Mouse (Mus musculus) 416B (cell line): ENCODE data around the gene D430019H16Rik.

ENCODE experiments used
- DNase-seq: peaks from one replicate; pipeline ENCODE4 v3.0.0; 2011; ENCODE audit warnings: low read depth

D430019H16Rik gene

GRCm38 (mm10) chr12:105537162-105537561, 83.5 kb downstream of the D430019H16Rik start:
- no peak for DNase-seq

DNA sequence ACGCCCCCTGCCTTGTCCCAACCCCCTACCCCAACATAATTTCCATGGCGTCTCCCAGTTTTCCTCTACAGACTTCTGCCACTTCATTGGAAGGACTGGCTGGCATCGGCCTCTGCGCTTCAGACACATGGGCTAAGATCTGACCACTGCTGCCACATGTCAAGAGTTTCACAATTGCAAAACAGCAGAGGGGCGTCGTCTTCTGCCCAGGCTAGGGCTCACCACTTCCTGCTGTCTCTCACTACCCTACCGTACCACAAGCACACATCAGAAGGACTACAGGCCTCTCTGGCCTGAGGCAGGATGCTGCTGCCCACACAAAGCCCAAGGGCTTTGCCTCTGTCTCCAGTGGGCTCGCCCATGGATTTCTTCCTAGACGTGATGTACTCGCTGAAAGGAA, 86.0 kb downstream of the D430019H16Rik start:
- DNase-seq: peak; percentile 10

DNA sequence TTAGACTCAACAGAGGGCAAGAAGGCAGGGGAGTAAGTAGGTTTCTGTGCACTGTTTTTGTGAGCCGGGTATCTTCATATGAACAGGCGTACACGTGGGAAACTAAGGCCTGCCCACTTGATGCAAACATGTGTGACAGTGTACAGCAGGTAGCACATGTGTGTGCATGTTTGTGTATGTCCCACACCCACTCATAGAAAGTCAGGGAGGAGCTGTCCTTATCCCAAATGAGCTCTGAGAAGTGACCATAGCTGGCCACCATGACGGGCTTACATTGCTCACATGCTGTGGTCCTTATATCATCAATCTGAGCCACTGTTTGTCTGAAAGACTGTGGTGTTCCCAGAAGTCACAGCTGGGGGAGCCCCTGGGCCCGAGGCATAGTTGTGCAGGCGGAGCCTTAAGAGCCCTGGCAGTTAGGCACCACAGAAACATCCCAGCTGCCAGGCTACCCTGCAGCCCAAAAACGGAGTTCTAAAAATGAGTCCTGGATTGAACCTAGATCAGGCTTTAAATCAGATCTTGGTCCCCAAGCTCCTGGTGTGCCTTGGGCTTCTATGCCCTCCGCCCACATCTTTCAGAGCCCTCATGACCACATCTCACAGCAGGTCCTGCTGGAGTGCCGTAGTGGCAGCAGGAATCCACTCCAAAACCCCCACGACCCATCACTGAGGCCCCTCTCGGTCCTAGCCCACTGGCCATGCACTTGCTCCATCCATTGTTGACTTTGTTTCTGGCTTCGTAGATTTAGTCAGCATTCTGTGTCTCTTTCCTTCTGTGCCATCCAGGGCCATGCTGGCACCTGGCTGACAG, 88.1 kb downstream of the D430019H16Rik start:
- no peak for DNase-seq

DNA sequence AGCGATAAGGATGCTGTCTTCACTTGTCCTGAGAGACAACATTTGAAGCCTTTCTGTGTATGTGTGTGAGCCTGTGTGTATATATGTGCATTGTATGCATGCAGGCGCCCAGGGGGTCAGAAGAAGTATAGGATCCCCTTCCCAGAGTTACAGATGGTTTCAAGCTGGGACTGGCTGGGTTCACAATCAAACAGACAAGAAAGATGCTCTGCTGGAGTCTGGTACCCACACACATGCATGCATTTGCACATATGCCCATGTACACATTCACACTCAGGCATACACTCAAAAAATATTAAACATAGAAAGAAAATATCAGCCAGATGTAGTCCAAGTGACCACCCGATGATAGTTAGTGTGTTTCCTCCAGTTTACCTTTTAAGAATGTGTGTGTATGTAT, 88.9 kb downstream of the D430019H16Rik start:
- no peak for DNase-seq
